Mouse (Mus musculus): ENCODE measurements around the gene Fli1. TPM values are rescaled to one million over a fixed set of nuclear protein-coding genes. Genes with fewer than 3 reads are reported as not detected.

The Fli1 gene
- polyA plus RNA-seq, 1 experiment from 2014 or later = 20.2 TPM

Other genes with a start within 250 kb of the Fli1 start
- 24.8 and 29.4 TPM in 2 replicates for gene Kcnj5, start 198.5 kb downstream of the Fli1 start, polyA plus RNA-seq (2016; fragmentation: Nextera tagmentation; extraction: Ambion mirVana)
- not detected in 2 replicates for gene Kcnj1, start 170.4 kb downstream of the Fli1 start, polyA plus RNA-seq (2016; fragmentation: Nextera tagmentation; extraction: Ambion mirVana)
- gene Ets1, start 93.4 kb upstream of the Fli1 start, polyA plus RNA-seq (2016; fragmentation: Nextera tagmentation; extraction: Ambion mirVana) = 65.6 and 68.1 TPM in 2 replicates